Mouse (Mus musculus) midbrain, embryonic 10.5 days (tissue): ENCODE results near the gene Gm6763. TPM values are rescaled to one million over a fixed set of nuclear protein-coding genes. Genes with fewer than 3 reads are reported as not detected.
"Not testable (repeated sequence)": the region's sequence is repeated elsewhere in the genome, so short reads cannot be mapped to it uniquely, and the experiment has no call there.

ENCODE experiments used
- DNase-seq: peaks from one replicate; pipeline ENCODE4 v3.0.0-alpha.2; 2017; ENCODE audit warnings: low spot score
- H3K27ac ChIP-seq: fragments of 300-500 bp; sonication (generic); replicated peaks from 2 replicates; pipeline ENCODE4 v1.5.1; 2016; ENCODE audit warnings: mild to moderate bottlenecking
- H3K27me3 ChIP-seq: fragments of 300-500 bp; sonication (generic); 2 replicates; pipeline ENCODE4 v1.6.1; 2016; ENCODE audit warnings: low read depth, mild to moderate bottlenecking; ENCODE audit not compliant: poor library complexity, severe bottlenecking
- H3K36me3 ChIP-seq: fragments of 300-500 bp; sonication (generic); 2 replicates; pipeline ENCODE4 v1.6.1; 2016; ENCODE audit warnings: mild to moderate bottlenecking, moderate library complexity
- H3K4me1 ChIP-seq: fragments of 300-500 bp; sonication (generic); 2 replicates; pipeline ENCODE4 v1.6.1; 2016
- H3K4me3 ChIP-seq: fragments of 300-500 bp; sonication (generic); 2 replicates; pipeline ENCODE4 v1.5.1; 2016; ENCODE audit warnings: mild to moderate bottlenecking, moderate library complexity
- H3K9me3 ChIP-seq: fragments of 300-500 bp; sonication (generic); replicated peaks from 2 replicates; pipeline ENCODE4 v1.6.1; 2016; ENCODE audit warnings: mild to moderate bottlenecking
- WGBS: fragments of 180-500 bp; shearing (Covaris S2); methylation state at CpG from one replicate; pipeline ENCODE4 v1.1.7; 2016; 5-methylcytosine and 5-hydroxymethylcytosine counted together
- polyA plus RNA-seq: library from polyadenylated mRNA; unstranded; fragments of >200 nt; fragmentation: Nextera tagmentation; extraction: Ambion mirVana; gene quantifications from 2 replicates; pipeline ENCODE4 v1.2.1, GENCODE M21; 2016

The Gm6763 gene
- not detected in 2 replicates for polyA plus RNA-seq

DNA sequence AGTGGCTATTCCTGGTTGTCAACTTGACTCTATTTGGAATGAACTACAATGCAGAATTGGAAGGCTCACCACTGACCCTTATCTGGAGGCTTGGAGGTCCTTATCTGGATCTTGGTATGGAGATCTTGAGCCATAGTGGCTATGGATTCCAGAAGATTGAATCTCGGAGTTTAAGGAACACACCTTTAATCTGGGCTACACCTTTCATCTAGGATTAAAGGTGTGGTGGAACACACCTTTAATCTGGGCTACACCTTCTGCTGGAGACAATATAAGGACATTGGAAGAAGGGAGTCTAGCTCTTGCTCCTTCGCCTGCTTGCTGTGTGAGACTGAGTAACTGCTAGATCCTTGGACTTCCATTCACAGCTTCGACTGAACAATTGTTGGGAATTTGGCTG lies at the start of gene Gm6763:
Gm6763 (plus strand) TSS at position 301 of the 400 bp plus-strand sequence.
- not testable (repeated sequence) for DNase-seq, H3K27ac ChIP-seq, H3K27me3 ChIP-seq, H3K36me3 ChIP-seq, H3K4me3 ChIP-seq, H3K4me1 ChIP-seq, H3K9me3 ChIP-seq
- WGBS = no CpG with 5 or more reads among the region's 3 CpGs

GRCm38 (mm10) chr10:104110044-104110443 lies 41.3 kb upstream of the Gm6763 start:
- WGBS = 86% methylated on average over 3 of the region's 3 CpGs
- Histone ChIP-seq H3K27me3 (no peaks in the 10 kb centered on the region), H3K4me3 (no peak overlapping the region), H3K4me1 (no peaks in the 10 kb centered on the region), H3K27ac (no peak overlapping the region), H3K9me3 (no peaks in the 10 kb centered on the region), H3K36me3 (no peaks in the 10 kb centered on the region)
- DNase-seq = no peak

GRCm38 (mm10) chr10:104118312-104118711 lies 33.0 kb upstream of the Gm6763 start:
- Histone ChIP-seq H3K36me3 (no peaks in the 10 kb centered on the region), H3K4me1 (no peaks in the 10 kb centered on the region), H3K27me3 (no peaks in the 10 kb centered on the region), H3K9me3 (no peaks in the 10 kb centered on the region), H3K27ac (no peak overlapping the region), H3K4me3 (no peak overlapping the region)
- 84% methylated on average over 2 of the region's 2 CpGs for WGBS
- DNase-seq = no peak

GRCm38 (mm10) chr10:104142687-104143086 lies 8.6 kb upstream of the Gm6763 start, which contains the start of gene Gm21293:
Gene Gm21293 (plus strand): TSS chr10:104142987.
- not testable (repeated sequence) for H3K27me3 ChIP-seq, H3K9me3 ChIP-seq, H3K36me3 ChIP-seq, H3K4me3 ChIP-seq, H3K27ac ChIP-seq, H3K4me1 ChIP-seq, DNase-seq
- no CpG with 5 or more reads among the region's 3 CpGs for WGBS

- not testable (repeated sequence) for H3K4me3 ChIP-seq, H3K9me3 ChIP-seq, H3K4me1 ChIP-seq, H3K27ac ChIP-seq, H3K36me3 ChIP-seq, H3K27me3 ChIP-seq, DNase-seq
- WGBS = no CpG with 5 or more reads among the region's 3 CpGs
Measured at GRCm38 (mm10) chr10:104159706-104160105, 8.4 kb downstream of the Gm6763 start, which contains the start of gene Gm8764. Gene Gm8764 (plus strand): TSS chr10:104160006.

DNA sequence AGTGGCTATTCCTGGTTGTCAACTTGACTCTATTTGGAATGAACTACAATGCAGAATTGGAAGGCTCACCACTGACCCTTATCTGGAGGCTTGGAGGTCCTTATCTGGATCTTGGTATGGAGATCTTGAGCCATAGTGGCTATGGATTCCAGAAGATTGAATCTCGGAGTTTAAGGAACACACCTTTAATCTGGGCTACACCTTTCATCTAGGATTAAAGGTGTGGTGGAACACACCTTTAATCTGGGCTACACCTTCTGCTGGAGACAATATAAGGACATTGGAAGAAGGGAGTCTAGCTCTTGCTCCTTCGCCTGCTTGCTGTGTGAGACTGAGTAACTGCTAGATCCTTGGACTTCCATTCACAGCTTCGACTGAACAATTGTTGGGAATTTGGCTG lies 16.9 kb downstream of the Gm6763 start, which contains the start of gene Gm21304:
Gm21304 (plus strand) TSS at position 301 of the 400 bp plus-strand sequence.
- H3K4me3 ChIP-seq, H3K4me1 ChIP-seq, H3K27me3 ChIP-seq, H3K27ac ChIP-seq, H3K9me3 ChIP-seq, H3K36me3 ChIP-seq, DNase-seq: not testable (repeated sequence)
- no CpG with 5 or more reads among the region's 3 CpGs for WGBS

DNA sequence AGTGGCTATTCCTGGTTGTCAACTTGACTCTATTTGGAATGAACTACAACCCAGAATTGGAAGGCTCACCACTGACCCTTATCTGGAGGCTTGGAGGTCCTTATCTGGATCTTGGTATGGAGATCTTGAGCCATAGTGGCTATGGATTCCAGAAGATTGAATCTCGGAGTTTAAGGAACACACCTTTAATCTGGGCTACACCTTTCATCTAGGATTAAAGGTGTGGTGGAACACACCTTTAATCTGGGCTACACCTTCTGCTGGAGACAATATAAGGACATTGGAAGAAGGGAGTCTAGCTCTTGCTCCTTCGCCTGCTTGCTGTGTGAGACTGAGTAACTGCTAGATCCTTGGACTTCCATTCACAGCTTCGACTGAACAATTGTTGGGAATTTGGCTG lies 25.4 kb downstream of the Gm6763 start, which contains the start of gene Gm21312:
Gm21312 (plus strand) TSS at position 301 of the 400 bp plus-strand sequence.
- no CpG with 5 or more reads among the region's 3 CpGs for WGBS
- not testable (repeated sequence) for H3K4me3 ChIP-seq, DNase-seq, H3K27ac ChIP-seq, H3K4me1 ChIP-seq, H3K27me3 ChIP-seq, H3K9me3 ChIP-seq, H3K36me3 ChIP-seq

GRCm38 (mm10) chr10:104185233-104185632 lies 33.9 kb downstream of the Gm6763 start, which contains the start of gene Gm20765:
Gene Gm20765 (plus strand): TSS chr10:104185533.
- WGBS = no CpG with 5 or more reads among the region's 3 CpGs

GRCm38 (mm10) chr10:104193742-104194141 lies 42.4 kb downstream of the Gm6763 start, which contains the start of gene Gm4340:
Gene Gm4340 (plus strand): TSS chr10:104194042.
- not testable (repeated sequence) for H3K9me3 ChIP-seq, H3K27ac ChIP-seq, H3K4me1 ChIP-seq, H3K36me3 ChIP-seq, DNase-seq, H3K27me3 ChIP-seq, H3K4me3 ChIP-seq
- WGBS = no CpG with 5 or more reads among the region's 3 CpGs

More at GRCm38 (mm10) chr10:104185233-104185632, 33.9 kb downstream of the Gm6763 start, which contains the start of gene Gm20765:
- H3K36me3 ChIP-seq, H3K27me3 ChIP-seq, H3K9me3 ChIP-seq, H3K4me1 ChIP-seq, DNase-seq, H3K27ac ChIP-seq, H3K4me3 ChIP-seq: not testable (repeated sequence)

Other genes starting within 250 kb of the Gm6763 start
- not detected in 2 replicates for gene Gm21293, start 8.5 kb upstream of the Gm6763 start, polyA plus RNA-seq
- gene Gm8764, start 8.5 kb downstream of the Gm6763 start, polyA plus RNA-seq = not detected in 2 replicates
- not detected in 2 replicates for gene Gm21304, start 17.0 kb downstream of the Gm6763 start, polyA plus RNA-seq
- gene Gm21312, start 25.5 kb downstream of the Gm6763 start, polyA plus RNA-seq = not detected in 2 replicates
- not detected in 2 replicates for gene Gm20765, start 34.0 kb downstream of the Gm6763 start, polyA plus RNA-seq
- not detected in 2 replicates for gene Gm4340, start 42.5 kb downstream of the Gm6763 start, polyA plus RNA-seq